15 mouse cellular contexts compared by ENCODE assay signal in genomic region chr7:56765612-56766445, GRCm38 (mm10).
DNase-seq lines count a peak whose midpoint lies in the region; ATAC-seq and TF ChIP-seq lines count a peak whose summit lies in the region.
"Had no signal": no experiment of that assay in that cellular context is flagged by ENCODE, and none has a peak within 500 bp of the region (broad histone marks: within the 10 kb centered on the region; RNA-seq: fewer than 3 reads in every experiment).

No protein-coding gene starts in this region.

- no peak for TF ChIP-seq CTCF in lung, postnatal 0 days (IDR thresholded peaks at IDR 0.05)

- H3K4me1 ChIP-seq in hindbrain, embryonic 12.5 days = no peaks in the 10 kb centered on the region; the same call in 1 of the 2 replicates
- H3K4me1 ChIP-seq in hindbrain, embryonic 10.5 days (replicated peaks) = no peaks in the 10 kb centered on the region
- H3K4me1 ChIP-seq in forebrain, embryonic 14.5 days (ENCODE audit: control insufficient read depth, insufficient read depth, low read length) = peaks cover 3% of the 10 kb centered on the region; the same call in 1 of the 2 replicates
- H3K4me1 ChIP-seq in midbrain, embryonic 16.5 days (ENCODE audit: control insufficient read depth, insufficient read depth, low read length) = no peaks in the 10 kb centered on the region; the same call in 1 of the 2 replicates
- H3K4me1 ChIP-seq in lung, postnatal 0 days (ENCODE audit: insufficient read depth, low read depth, low read length) = no peaks in the 10 kb centered on the region
- H3K4me1 ChIP-seq: embryonic facial prominence, embryonic 13.5 days; heart, embryonic 13.5 days had no signal

- no peak for TF ChIP-seq EP300 in lung, postnatal 0 days (IDR thresholded peaks at IDR 0.05)

- H3K4me3 ChIP-seq in hindbrain, embryonic 12.5 days = no peak overlapping the region
- H3K4me3 ChIP-seq in hindbrain, embryonic 10.5 days = no peak overlapping the region
- no peak overlapping the region for H3K4me3 ChIP-seq in forebrain, embryonic 14.5 days (ENCODE audit: low read depth, low read length)
- no peak overlapping the region for H3K4me3 ChIP-seq in midbrain, embryonic 16.5 days (ENCODE audit: low read depth, low read length)
- no peak overlapping the region for H3K4me3 ChIP-seq in lung, postnatal 0 days (ENCODE audit: low read depth, low read length)
- H3K4me3 ChIP-seq: embryonic facial prominence, embryonic 13.5 days; heart, embryonic 13.5 days had no signal

- no peak overlapping the region for H3K9ac ChIP-seq in hindbrain, embryonic 12.5 days
- peak overlapping the region; percentile 37; the same call in 1 of the 2 replicates for H3K9ac ChIP-seq in forebrain, embryonic 14.5 days (ENCODE audit: low read length)
- H3K9ac ChIP-seq in midbrain, embryonic 16.5 days (ENCODE audit: low read depth, low read length) = no peak overlapping the region
- no peak overlapping the region for H3K9ac ChIP-seq in lung, postnatal 0 days (replicated peaks; ENCODE audit: low read depth)
- H3K9ac ChIP-seq: embryonic facial prominence, embryonic 13.5 days; heart, embryonic 13.5 days had no signal

- no peak overlapping the region for H3K4me2 ChIP-seq in hindbrain, embryonic 12.5 days (replicated peaks)
- no peak overlapping the region for H3K4me2 ChIP-seq in forebrain, embryonic 14.5 days (ENCODE audit: low read length)
- H3K4me2 ChIP-seq in midbrain, embryonic 16.5 days (ENCODE audit: low read length) = no peak overlapping the region
- no peak overlapping the region for H3K4me2 ChIP-seq in lung, postnatal 0 days (replicated peaks; ENCODE audit: low read depth, low read length)
- H3K4me2 ChIP-seq: embryonic facial prominence, embryonic 13.5 days; heart, embryonic 13.5 days had no signal

- no peak for DNase-seq in hindbrain, embryonic 10.5 days (ENCODE audit: low spot score)
- peak; percentile 76 for DNase-seq in brain, adult 2 months (ENCODE audit: low read depth, low spot score)
- peak; percentile 37 for DNase-seq in forebrain, embryonic 14.5 days (ENCODE audit: low spot score)
- no peak for DNase-seq in kidney, adult 18-20 months
- DNase-seq in lung, postnatal 0 days (ENCODE audit: low spot score) = no peak
- DNase-seq in urinary bladder, postnatal 4 days (ENCODE audit: low spot score in 2 of 2) = no peak
- DNase-seq: B cell, adult 2 months; cerebellum, adult 8-10 months had no signal

- 0 out of 2 replicates have a peak, but pooled peaks have one; percentile 64 for ATAC-seq in hindbrain, embryonic 12.5 days (ENCODE audit: low FRiP score)
- peak; percentile 81 for ATAC-seq in forebrain, embryonic 14.5 days
- peak; percentile 95 for ATAC-seq in midbrain, embryonic 16.5 days
- no peak for ATAC-seq in lung, postnatal 0 days

- H3K27me3 ChIP-seq in hindbrain, embryonic 12.5 days = no peaks in the 10 kb centered on the region
- H3K27me3 ChIP-seq in hindbrain, embryonic 10.5 days (ENCODE audit: insufficient read depth, poor library complexity, severe bottlenecking) = no peaks in the 10 kb centered on the region
- no peaks in the 10 kb centered on the region for H3K27me3 ChIP-seq in forebrain, embryonic 14.5 days (replicated peaks; ENCODE audit: control insufficient read depth, insufficient read depth, low read length)
- H3K27me3 ChIP-seq in midbrain, embryonic 16.5 days (ENCODE audit: control insufficient read depth, insufficient read depth, low read depth, low read length) = no peaks in the 10 kb centered on the region
- no peaks in the 10 kb centered on the region for H3K27me3 ChIP-seq in lung, postnatal 0 days (replicated peaks; ENCODE audit: insufficient read depth, low read length)
- H3K27me3 ChIP-seq: embryonic facial prominence, embryonic 13.5 days; heart, embryonic 13.5 days had no signal

- no peak overlapping the region for H3K27ac ChIP-seq in hindbrain, embryonic 12.5 days
- H3K27ac ChIP-seq in hindbrain, embryonic 10.5 days = no peak overlapping the region
- 0 out of 2 replicates have a peak overlapping the region, but pooled peaks have one; percentile 24 for H3K27ac ChIP-seq in forebrain, embryonic 14.5 days (ENCODE audit: low read depth, low read length)
- peak overlapping the region; percentile 45 for H3K27ac ChIP-seq in midbrain, embryonic 16.5 days (ENCODE audit: low read length)
- H3K27ac ChIP-seq in lung, postnatal 0 days (ENCODE audit: low read length) = no peak overlapping the region
- H3K27ac ChIP-seq: embryonic facial prominence, embryonic 13.5 days; heart, embryonic 13.5 days; kidney, postnatal 0 days; stomach, postnatal 0 days had no signal

- H3K36me3 ChIP-seq in hindbrain, embryonic 12.5 days = no peaks in the 10 kb centered on the region
- H3K36me3 ChIP-seq in hindbrain, embryonic 10.5 days = no peaks in the 10 kb centered on the region
- H3K36me3 ChIP-seq in forebrain, embryonic 14.5 days (ENCODE audit: control insufficient read depth, insufficient read depth, low read length) = no peaks in the 10 kb centered on the region
- H3K36me3 ChIP-seq in midbrain, embryonic 16.5 days (ENCODE audit: control insufficient read depth, insufficient read depth, low read length) = no peaks in the 10 kb centered on the region
- no peaks in the 10 kb centered on the region for H3K36me3 ChIP-seq in lung, postnatal 0 days (ENCODE audit: insufficient read depth, low read length)
- H3K36me3 ChIP-seq: embryonic facial prominence, embryonic 13.5 days; G1E; heart, embryonic 13.5 days had no signal

- WGBS in hindbrain, embryonic 12.5 days = 63% methylated on average over 10 of the region's 10 CpGs
- WGBS in hindbrain, embryonic 10.5 days = 61% methylated on average over 10 of the region's 10 CpGs
- WGBS in forebrain, embryonic 14.5 days = 6% methylated on average over 10 of the region's 10 CpGs
- 21% methylated on average over 10 of the region's 10 CpGs for WGBS in midbrain, embryonic 16.5 days
- WGBS in lung, postnatal 0 days = 59% methylated on average over 10 of the region's 10 CpGs

- no peaks in the 10 kb centered on the region for H3K9me3 ChIP-seq in hindbrain, embryonic 12.5 days (replicated peaks)
- no peaks in the 10 kb centered on the region for H3K9me3 ChIP-seq in hindbrain, embryonic 10.5 days
- no peaks in the 10 kb centered on the region for H3K9me3 ChIP-seq in forebrain, embryonic 14.5 days (replicated peaks; ENCODE audit: control insufficient read depth, low read length)
- no peaks in the 10 kb centered on the region for H3K9me3 ChIP-seq in midbrain, embryonic 16.5 days (replicated peaks; ENCODE audit: control insufficient read depth, low read length, poor library complexity, severe bottlenecking)
- no peaks in the 10 kb centered on the region for H3K9me3 ChIP-seq in lung, postnatal 0 days (ENCODE audit: low read length)
- H3K9me3 ChIP-seq: embryonic facial prominence, embryonic 13.5 days; G1E; heart, embryonic 13.5 days had no signal

Comparison
In these comparisons a context has a peak if more than half of its experiments do, and no peak if none do; other contexts are left out.
1. H3K27ac ChIP-seq: peak in forebrain, embryonic 14.5 days (single experiment) and midbrain, embryonic 16.5 days (single experiment); none in hindbrain, embryonic 12.5 days (single experiment), hindbrain, embryonic 10.5 days (single experiment) and lung, postnatal 0 days (single experiment).
2. DNase-seq: peak in brain, adult 2 months (single experiment) and forebrain, embryonic 14.5 days (single experiment); none in hindbrain, embryonic 10.5 days (single experiment), kidney, adult 18-20 months (single experiment), lung, postnatal 0 days (single experiment) and urinary bladder, postnatal 4 days (0 of 2).